Mouse (Mus musculus): ENCODE measurements around the gene Slc22a23.

- TF ChIP-seq POLR2A (IDR thresholded peaks at IDR 0.05; ENCODE audit: control insufficient read depth, extremely low read depth, insufficient read depth, low read length, poor library complexity) (no peak), CTCF (IDR thresholded peaks at IDR 0.05; ENCODE audit: borderline replicate concordance, control insufficient read depth, extremely low read depth, insufficient read depth, low read length, poor library complexity) (no peak)
Measured at GRCm38 (mm10) chr13:34174025-34174424, 171.0 kb downstream of the Slc22a23 start.

All from thymus, adult 2 months (tissue).